Mouse (Mus musculus) adipocyte (in vitro differentiated cells): ENCODE results near the gene Lrfn3.

Source experiments
- DNase-seq: peaks from one replicate; pipeline ENCODE4 v3.0.0-alpha.2; 2016; ENCODE audit warnings: low spot score

Lrfn3 gene

DNA sequence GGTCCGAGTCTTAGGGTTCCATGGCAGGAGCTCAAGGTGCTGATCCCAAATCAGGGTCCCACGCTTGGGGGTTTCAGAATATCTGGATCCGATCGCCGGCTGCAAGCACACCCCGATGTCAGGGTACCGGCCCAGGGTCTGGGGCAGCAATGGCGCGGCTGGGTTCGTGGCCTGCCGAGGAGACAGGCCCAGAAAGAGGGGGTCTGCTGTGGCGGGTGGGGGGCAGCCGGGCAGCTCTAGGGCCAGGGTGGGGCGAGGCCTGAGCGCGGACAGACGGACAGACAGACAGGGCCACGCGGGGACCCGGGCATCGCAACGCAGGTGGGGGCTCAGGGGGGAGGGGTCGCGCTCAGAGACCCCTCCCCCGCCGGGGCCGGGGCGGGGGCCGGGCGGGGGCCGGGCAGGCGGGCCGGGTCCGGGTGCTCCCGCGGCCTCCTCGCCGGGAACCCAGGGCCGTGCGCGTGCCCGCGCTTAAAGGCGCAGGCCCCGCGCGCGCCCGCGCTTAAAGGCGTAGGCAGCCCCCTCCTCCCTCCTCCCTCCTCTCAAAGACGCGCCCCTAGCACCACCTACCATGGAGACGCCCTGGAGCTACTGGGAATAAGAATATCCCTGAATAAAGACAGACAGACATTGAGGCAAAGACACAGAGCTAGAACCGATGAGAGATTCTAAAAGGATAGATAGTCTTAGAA, at the start of gene Lrfn3:
Gene Lrfn3 (minus strand): TSS at position 121 of the 692 bp plus-strand sequence.
- peak; percentile 25 for DNase-seq

DNA sequence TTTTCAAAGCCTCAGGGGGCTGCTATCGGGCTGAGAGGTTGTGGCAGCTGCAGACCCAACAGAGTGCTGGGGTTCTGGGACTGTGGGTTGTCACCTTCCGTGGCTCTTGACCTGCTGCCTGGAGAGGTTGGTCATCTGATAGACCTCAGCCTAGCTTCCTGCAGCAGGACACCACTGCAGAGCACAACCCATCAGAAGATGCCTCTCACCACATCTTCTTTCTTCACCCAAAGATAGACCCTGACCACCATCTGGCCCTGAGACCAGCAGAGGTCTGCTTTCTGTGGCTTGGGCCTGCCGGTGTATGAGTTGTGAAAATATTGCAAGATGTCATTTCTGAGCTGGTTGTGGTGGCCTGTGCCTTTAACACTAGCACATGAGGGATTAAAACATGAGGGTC, 48.5 kb upstream of the Lrfn3 start:
- no peak for DNase-seq

DNA sequence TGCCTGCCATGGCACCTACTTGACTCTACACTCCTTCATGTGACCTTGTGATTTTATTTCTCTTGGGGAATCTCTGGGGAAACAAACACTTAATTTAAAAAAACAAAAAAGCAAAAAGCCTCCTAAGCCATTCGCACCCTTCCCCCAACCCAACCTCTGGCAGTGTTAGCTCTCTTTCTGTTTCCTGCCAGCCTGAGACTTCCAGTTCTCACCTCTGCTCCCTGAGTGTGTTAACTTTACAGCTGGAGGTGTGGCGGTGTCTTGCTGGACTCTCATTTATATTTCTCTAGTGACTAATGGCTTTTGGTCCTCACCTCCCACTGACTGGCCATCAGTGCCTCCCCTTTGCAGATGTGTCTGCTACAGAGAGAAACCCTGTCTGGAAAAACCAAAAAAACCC, 47.2 kb upstream of the Lrfn3 start:
- DNase-seq = no peak

DNA sequence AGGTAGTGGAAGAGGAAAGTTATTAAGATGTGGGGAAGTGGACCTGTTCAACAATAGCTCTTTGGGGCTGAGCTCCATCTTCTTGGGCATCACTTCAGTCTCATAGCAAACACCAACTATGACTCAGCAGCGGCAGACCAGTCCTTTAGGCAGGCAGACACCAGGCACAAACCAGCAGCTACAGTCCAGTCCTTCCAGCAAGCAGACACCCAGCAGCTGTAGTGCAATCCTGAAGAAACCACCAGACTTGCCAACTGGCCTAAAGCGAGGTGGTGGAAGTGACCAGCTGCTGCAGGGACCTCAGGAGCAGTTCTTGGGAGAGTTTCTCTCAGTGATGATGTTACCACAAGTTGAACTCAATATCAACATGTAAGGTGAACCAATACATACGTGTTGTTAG, 46.1 kb upstream of the Lrfn3 start:
- no peak for DNase-seq

DNA sequence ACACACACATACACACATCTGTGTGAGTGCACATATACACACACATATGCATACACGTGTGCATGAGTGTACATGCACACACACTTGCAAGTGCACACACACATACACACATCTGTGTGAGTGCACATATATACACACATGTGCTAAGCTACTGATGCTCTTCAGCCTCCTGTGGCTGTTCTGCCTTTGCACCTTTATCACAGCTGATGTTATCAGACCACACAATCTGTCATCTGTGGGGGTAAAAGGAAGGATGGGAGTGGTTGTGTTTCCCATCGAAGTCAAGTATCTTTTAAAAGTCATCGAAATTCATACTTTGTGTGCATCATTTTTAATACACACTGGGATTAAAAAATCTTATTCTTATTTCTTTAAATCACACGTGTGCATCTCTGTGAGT, 39.8 kb upstream of the Lrfn3 start:
- DNase-seq = no peak

DNA sequence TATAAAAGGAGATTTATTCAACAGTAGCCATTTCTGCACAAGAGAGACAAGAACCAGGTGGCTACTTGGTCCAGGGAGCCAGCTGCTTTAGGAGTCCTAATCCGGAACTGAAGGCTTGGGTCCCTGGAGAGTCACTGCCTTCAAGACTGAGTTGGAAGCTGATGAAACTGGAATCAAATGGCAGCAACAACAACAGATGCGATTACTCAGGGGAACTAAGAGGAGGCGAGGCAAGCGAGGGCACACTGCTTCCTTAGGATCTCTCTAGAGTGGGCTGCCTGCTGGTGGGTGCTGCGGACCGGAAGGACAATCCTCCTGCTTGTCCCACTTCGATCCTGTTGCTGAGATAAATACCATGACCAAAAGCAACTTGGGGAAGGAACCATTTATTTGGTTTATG, 37.1 kb upstream of the Lrfn3 start:
- DNase-seq = peak; percentile 8

DNA sequence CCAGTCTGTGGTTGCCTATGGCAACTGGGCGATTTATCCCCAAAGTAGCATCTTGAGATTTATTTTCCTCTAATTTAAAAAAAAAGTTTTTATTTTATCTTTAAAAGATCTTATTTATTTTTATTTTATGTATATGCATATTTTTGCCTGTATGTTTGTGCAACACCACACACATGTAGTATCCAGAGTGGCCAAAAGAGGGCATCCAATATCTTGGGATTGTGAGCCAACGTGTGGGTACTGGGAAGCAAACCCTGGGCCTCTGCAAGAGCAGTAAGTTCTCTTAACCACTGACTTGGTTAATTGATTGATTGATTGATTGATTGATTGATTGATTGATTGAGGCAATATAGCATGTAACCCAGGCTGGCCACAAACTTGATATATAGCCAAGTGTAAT, 32.3 kb upstream of the Lrfn3 start:
- no peak for DNase-seq

DNA sequence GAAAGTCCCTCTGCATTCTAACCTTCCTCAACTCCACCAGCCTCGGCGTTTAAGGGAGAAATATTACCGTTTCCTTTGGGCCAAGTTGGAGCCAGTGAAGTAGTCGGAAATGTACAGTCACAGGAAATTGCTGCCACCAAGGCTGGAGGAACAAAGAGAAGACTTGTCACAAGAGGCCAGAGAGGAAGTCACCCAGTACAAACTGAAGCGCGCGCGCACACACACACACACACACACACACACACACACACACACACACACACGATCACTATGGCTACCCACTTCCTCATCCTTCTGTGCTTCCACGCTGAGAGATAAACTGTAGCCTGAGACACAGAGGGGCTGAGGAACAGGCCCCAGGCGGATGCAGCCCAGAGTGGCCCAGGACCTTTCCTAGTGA, 31.8 kb upstream of the Lrfn3 start:
- DNase-seq = no peak

DNA sequence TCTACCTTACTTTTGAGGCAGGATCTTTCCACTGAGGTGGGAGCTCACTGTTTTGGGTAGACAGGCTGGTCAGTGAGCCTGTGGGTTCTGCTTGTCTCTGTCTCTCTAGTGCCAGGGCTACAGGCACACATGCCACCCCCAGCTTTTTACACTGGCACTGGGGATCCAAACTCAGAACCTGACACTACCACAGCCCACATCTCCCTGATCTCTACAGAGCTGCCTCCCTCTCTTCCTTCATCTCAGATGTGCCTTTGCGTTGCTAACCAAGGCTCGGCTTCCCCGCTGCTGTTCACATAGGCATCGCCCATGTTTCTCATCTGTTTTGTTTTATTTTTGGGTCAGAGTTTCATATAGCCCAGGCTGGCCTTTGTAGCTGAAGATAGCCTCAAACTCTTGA, 31.1 kb upstream of the Lrfn3 start:
- no peak for DNase-seq

DNA sequence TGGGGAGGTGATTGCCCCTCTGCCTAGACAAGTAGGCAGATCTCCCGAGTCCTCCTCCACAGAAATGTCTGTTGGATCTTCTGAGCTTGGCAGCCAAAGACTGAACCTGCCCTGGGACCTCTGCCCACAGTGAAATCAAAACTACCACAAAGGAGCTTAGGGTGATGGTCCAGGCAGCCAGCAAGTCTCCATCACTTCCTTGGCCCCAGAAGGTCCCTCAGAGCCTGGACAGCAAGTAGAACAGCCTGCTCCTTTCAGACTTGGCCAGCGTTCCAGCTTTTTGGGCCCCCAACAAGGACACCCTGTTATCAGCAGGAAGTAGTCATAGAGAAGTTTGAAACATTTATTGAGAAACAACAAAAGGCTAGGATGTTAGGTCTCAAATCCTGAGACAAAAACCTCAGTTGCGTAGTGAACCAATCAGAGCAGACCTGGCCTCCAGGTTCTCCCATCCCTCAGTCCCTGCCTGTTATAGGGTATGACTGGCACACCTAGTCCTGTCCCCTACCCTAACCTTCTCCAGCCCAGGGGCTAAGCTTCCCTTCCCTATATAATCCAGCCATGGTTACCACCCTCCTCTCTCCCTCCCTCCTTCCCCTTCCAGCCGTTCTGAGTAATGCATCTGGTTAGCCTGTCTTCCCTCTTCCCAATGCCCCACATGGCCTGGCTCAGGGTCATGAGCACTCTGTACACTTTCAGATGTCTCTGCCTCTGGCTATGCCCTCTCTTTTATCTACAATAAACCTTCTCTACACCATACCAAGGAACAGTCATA, 30.4 kb upstream of the Lrfn3 start:
- no peak for DNase-seq

DNA sequence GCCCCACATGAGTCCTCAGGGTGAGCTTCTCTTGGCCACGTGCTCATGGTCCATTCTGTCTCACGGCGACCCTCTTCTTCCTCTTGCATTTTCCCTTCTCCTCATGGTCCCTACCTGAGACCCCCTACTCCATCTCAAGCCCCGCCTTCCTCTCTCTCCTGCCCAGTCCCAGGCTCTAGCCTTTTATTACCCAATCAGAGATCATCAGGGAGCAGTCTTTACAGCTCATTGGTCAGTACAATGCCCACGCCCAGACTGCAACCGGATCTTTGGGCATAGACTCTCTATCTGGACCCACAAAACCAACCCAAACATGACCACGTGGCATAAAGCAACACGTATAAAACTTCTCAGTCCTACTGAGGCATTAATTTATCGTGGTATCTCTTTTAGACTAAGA, 21.5 kb upstream of the Lrfn3 start:
- DNase-seq = no peak

DNA sequence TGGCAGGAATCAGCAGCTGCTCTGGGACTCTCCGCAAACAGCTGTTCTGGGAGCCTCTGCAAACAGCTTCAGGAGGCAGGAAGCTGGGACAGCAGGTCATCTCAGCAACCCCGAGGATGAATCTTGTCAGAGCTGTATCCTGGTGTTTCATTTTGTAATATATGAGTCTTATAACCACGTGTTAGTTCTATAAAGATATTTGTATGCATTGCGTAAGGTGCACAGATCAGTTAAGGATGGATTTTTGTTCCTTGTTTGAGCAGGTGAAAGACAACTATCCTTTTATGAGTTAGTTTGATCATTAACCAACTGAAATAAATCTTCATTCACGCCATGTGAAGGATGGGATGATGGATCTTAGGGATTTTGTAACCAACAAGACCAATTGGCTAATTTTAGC, 17.5 kb upstream of the Lrfn3 start:
- no peak for DNase-seq

DNA sequence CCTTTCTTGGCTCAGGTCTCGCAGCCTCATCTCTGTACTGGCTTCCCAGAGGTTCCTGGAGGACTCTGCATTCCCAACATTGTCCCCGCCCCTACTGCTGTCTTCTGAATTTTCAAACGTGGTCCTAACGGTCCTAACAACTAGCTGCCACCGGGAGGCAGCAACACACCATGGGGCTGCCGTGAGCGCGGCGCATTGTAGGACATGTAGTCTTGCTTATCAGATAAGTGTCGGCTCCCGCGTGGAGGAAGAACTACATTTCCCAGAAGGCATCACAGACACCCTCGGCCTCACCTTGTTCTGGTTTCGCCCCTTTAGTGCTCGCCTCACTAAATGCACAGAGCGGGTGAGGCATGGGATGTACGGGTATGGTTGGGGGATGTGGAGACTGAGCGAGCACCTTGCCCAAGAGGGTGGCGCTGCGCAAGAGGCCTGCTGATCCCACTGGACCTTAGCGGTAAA, 11.0 kb upstream of the Lrfn3 start:
- DNase-seq = peak; percentile 92

DNA sequence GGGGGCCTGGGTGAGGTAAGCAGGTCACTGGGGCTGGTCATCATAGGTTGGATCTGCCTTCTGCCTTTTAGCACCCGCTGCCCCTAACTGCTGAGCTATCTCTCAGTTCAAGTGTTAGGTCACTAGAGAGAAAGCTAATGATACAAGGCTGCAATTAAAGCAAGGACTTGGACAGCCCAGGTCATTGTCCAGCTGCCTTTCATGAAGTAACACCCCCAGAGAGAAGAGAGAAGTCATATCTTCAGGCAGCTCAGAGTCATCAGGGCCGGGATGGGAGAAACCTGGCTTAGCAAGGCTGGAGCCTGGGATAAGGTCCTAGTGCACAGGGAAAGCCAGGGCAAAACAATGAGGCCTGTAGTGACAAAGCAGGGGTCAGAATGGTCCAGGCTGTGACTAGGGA, 4.9 kb upstream of the Lrfn3 start:
- no peak for DNase-seq

DNA sequence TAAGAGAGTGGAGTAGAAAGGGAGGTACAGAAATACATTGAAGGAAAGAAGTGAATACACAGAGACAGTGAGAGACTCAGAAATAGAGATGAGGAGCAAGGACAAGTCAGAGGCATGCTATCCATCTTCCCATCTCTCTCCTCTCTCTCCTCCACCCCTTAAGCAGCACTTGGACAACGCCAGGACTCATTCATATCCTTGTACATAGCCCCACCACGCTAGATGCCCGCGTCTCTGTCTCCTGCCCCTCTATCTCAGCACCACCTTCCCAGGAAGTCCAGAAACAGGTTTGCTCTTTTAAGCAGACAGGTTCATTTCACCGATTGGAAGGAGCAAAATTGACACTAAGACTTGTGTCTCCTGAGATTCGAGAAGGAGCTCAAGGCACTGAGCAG, 769 bp upstream of the Lrfn3 start:
- DNase-seq = no peak

DNA sequence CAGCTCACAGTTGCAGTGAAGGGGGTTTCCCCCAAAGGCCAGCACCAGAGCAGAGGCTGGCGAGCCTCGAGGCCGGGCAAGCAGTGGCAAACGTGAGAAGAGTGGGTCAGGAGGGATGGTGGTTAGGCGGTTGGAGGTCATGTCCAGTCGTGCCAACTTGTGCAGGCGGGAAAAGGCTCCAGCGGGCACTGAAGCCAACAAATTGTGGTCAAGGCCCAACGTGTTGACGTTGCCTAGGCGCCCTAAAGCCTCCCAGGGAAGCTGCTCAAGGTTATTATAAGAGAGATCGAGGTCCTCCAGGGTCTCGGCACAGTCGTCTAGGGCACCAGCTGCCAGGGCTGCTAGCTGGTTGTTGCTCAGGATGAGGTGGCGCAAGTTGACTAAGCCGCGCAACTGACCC, 2.5 kb downstream of the Lrfn3 start:
- DNase-seq = no peak

DNA sequence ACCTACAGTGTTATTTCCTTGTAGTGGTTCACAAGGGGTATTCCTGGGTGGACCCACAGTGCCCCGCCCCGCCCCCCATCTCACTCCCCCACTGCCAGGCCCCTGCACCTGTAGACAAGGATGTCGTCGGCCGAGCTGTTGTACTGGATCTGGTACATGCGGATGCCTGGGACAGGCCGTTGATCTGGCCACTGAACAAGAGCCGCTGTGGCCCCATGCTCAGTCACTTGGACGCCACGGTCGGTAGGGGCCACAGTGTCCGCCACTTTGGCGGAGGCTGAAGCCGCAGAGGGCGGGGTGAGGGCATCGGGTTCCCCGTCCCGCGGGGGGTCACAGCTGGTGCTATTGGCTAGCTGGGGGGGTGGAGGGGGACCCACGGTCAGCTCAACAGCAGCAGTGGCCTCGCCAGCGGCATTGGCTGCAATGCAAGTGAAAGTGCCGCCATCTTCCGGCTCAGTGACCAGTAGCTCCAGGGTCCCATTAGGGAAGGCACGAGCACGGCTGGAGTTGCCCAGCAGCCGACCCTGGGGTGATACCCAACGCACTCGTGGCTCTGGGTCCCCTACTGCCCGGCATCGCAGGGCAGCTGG, 3.2 kb downstream of the Lrfn3 start:
- DNase-seq = no peak

DNA sequence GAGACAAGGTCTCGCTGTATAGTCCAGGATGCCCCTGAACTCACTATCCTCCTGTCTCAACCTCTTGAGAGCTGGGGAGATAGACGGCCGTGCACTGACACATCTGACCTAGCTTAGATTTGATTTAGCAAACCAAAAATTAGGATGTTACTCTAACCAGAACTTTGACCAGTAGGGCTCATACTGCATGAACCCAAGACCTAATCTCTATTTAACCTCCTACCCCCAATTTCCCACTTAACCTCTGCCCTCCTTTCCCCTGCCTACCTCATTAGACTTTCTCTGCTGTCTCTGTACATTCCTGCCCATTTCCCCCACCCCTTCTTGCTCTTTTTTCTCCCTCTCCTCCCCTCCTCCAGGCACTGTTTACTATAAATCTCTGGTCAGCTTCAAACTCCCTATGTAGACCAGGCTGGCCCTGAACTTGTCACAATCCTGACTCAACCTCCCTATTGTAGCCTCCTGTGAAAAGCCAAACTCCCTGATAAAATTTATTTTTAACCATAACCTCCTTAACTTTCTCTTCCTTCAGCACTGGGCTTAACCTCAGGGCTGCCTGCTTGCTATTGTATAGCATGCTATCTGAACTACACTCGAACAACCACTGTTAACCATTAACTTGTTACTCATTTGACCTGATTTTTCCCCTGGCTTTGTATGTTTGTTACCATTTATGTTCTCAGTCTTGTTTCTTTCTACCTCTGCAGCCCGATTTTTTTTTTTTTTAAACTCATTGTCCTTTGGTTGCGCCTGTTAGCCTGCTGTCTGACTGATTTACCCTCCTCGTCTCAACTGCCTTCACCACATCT, 4.0 kb downstream of the Lrfn3 start:
- DNase-seq = no peak

DNA sequence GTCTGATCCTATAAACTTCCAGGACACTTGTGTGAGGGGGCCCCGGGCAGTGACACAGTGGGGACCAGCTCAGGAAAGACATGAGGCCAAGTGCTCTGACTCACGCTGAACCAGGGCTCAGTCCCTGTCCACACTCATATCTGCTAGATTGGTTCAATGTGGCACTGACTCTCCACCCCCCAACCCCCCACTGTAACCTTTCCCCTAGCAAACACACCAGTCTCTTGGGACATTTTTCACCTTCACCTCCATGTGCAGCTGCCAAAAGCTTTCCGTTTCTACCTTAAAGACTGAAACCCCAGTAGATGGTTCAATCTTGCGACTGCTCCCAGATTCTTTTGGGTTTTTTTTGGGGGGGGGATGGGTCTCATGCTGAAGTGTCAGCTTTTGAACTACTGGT, 8.5 kb downstream of the Lrfn3 start:
- DNase-seq = no peak

DNA sequence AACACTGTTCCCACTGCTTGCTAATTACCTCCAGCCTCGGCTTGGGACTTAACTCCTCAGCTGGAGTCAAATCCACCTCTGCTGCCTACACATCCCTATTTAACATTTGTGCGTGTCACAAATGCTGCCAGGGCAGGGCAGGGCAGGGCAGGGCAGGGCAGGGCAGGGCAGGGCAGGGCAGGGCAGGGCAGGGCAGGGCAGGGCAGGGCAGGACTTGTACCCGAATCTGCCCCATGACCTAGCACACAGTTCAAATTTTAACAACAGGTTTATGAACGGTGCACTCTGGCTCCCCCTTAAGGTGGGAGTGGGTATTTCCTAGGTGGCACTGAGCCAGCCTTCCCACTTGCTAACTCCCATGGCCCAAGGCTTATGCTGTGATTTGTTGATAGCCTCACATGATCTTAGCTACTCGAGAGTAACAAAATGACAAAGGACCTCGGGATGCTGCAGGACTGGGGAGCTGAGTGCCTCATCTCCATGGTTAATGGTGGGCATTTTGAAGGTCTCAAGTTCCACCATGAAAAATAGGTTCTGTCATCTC, 9.2 kb downstream of the Lrfn3 start:
- DNase-seq = peak; percentile 81

DNA sequence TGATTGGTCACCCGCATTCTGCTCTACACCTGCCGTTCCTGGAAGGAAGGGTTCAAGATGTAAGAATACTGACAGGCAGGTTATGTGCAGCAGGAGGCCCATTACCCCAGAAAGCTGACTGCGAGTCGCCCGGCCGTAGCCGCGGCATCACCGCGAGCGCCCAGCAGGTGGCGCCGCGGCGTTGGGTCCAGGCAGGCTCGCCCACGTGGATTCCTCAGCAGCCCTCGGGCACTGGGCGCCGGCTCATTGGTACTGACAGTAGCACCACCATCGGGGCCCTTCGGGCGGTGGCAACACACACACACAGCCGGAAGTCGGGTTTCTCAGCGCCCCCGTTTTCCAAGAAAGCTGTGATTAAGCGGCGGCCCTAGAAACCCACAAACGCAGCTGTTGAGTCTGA, 14.7 kb downstream of the Lrfn3 start:
- no peak for DNase-seq
